Mouse (Mus musculus) spleen, postnatal 14 days (tissue): ENCODE results near the gene Usp5.
"Not testable (repeated sequence)": the region's sequence is repeated elsewhere in the genome, so short reads cannot be mapped to it uniquely, and the experiment has no call there.

Source experiments
- DNase-seq, 2 experiments: peaks; one replicate each; pipeline ENCODE4 v3.0.0; 2021 to 2022; ENCODE audit warnings: low spot score in 2 of 2

The Usp5 gene

GRCm38 (mm10) chr6:124840241-124841167, 11.2 kb upstream of the Usp5 start, which contains the start of gene Gnb3:
TSS of gene Gnb3 (minus strand) at chr6:124840275.
- DNase-seq: no peak

- no peak for DNase-seq
Measured at GRCm38 (mm10) chr6:124839805-124840204, 10.5 kb upstream of the Usp5 start.

DNA sequence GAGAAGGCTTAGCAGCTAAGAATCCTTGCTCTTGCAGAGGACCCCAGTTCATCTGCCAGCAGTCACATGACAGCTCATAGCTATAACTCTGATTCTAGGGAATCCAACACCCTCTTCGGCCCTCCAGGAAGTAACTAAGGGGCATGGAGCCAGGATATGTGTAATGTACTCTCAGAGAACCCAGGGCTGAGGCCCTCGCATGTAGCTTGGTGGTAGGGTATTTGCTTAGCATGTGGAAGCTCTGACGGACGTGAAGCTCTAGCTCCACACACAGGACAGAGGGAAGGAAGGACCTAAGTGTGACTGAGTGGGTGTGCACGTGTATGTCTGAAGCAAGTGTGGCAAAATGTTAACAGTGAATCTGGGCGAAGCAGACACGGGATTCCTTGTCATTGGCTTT, 7.1 kb upstream of the Usp5 start:
- no peak for DNase-seq

DNA sequence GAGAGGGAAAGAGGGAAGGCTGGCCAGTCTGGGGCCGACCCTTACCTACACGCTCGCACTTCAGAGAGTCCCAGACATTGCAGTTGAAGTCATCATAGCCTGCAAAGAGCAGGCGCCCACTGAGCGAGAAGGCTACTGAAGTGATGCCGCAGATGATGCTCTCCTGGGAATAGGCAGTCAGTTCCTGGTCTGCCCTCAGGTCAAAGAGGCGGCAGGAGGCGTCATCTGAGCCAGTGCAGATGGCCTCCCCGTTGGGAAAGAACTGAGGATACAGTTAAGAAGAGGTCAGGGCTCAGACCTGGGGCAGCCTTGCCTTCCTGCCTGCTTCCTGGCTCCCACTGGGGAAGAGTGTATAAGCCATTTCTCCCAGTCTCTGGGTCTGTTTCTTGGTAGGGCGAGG, 6.2 kb upstream of the Usp5 start:
- DNase-seq: no peak

GRCm38 (mm10) chr6:124834512-124835081, 5.3 kb upstream of the Usp5 start:
- no peak for DNase-seq

DNA sequence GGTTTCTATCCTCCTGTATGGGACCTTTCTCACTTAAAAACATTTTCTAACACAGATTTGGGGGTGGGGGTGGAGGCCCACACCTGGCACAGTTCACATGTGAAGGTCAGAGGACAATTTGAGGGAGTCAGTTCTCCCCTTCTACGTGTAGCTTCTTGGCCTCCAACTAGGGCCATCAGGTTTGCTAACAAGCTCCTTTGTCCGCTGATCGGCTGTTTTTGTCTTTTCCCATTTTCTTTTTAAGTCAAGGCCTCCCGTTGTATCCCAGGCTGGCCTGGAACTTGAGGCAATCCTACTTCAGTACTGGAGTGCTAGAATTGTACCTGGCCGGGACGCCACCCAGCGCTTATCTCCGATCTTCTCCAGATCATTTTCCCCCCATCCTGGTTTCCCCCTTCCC, 2.4 kb upstream of the Usp5 start:
- no peak for DNase-seq

- not testable (repeated sequence) for DNase-seq
Measured at GRCm38 (mm10) chr6:124831199-124831598, 1.9 kb upstream of the Usp5 start.

DNA sequence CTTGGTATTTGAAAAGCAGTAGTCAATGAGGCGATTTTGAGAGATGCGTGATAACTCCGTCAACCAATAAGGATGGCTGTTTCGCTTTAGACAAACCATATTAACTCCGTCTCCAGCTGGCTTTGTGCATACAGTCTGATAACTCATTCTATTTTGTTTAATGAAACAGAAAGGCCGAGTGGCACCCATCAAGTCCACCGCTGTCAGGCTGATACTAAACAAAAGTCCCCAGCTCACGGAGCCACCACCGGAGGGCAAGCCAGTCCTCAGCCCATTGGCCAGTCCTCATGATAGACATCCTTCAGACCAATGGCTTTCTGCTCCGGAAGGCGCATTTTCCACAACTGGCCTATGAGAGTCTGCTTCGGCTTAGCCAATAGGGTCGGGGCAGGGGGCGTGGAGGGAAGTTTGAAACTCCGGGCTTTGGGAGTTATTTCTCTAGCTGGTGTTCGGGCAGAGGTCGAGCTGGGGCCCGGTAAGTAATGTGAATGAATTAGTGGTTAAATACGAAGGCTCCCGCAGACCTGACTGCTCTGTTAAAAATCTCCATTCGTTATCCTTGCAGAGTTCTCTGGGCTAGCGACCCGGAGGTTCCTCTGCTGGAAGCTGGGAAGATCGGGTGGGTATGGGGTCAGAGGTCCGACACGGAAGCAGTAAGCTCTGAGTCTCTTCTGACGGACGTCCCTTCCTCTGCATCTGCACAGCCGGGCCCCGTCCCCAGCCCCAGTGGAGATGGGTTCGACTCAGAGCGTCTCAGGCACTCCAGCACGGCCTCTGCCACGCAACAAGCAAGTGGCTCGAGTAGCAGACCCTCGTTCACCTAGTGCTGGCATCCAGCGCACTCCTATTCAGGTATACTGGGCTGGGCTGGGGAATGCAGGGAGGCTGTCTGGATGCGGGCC, 766 bp upstream of the Usp5 start:
- DNase-seq: peak; percentile 83 to 87

DNA sequence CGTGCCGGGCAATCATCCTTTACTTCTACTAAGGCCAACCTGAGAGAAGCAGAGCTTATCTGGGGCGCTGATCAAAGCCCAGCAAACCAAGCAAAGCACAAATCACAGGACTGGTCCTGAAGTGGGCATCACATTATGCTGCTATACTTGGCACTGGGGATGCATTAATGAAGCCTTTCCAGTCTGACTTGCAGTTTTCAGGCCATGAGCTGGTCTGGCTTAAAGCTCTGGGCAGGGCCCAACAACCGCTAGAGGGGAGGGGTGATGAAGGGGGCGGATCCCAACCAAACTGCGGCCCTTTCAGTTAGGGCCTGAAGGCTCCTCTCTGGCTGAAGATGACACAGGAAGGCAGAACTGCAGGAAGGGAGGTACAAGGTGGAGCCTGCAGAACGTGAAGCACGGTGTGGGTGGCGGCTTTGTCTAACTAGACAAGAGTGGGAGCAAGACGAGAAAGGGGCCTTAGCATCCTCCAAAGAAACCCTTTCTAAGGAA, 1.1 kb downstream of the Usp5 start:
- DNase-seq: no peak

DNA sequence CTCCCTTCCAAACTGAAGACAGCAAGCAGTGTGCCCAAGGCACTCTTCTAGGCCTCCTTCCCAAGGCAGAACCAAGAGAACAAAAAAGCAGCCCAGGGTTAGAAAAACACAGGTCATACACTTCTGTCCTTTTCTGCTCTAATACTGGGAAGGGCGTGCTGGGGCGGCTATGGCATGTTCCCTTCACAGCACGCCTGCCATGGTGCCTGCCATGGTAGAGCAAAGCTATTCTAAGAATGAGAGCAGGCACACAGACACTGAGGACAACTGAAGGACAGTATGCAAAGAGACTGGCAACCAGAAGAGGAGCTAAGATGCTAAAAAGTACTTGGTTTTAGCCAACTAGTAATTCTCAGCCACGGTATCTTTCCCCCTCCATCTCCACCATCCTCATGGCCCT, 7.2 kb downstream of the Usp5 start:
- no peak for DNase-seq

DNA sequence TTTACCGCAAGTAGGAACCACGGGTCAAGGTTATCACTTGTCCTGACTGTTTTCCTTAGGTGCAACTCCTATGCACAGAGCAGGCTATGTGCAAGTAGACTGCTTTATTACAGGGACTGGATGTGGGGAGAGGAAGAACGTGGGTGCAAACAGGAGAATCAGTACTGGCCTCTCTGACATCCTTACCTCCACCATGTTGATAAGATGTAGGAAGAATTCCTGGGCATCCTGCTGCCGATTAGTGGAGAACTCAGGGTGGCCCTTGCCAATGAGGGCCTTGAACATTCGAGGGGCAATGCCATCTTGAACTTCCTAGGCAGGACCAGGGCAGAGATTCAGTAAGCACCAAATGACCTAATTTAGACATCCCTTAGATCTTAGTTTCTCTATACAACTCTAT, 8.4 kb downstream of the Usp5 start:
- no peak for DNase-seq

DNA sequence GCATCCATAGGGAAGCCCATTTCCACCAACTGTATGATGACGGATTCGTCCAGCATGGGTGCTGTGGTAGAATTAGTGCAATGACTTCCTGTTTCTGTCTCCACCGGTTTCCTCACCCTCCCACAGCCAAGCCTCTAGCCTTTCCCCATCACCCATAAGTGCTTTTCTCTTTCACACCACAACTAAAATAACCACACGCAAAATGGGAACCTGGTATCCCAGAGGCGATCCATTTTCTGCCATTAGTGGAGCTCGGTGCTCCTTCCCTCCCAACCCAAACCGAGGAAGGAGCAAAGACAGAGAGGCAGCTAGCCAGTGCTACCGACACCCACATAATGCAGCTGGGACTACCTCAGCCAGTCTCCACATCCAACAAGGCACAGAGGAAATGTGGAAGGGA, 11.3 kb downstream of the Usp5 start:
- no peak for DNase-seq

DNA sequence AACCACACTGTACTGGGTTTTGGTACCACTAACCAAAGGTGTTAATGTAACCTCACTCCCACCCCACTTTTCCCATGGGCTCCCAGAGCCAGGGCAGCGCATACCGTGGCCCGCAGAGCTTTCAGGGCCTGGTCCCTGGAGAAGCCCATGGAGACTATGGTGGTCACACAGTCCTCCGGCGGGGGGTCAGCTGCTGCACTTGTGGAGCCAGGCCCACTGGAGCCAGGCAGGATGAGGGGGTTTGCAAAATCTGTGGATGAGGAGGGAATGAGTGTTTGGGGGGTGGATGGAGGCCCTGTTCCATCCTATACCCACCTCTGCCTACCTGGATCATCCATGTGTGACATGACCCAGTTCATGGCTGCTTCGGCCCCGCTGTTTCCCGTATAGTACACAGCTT, 11.7 kb downstream of the Usp5 start:
- DNase-seq: no peak

DNA sequence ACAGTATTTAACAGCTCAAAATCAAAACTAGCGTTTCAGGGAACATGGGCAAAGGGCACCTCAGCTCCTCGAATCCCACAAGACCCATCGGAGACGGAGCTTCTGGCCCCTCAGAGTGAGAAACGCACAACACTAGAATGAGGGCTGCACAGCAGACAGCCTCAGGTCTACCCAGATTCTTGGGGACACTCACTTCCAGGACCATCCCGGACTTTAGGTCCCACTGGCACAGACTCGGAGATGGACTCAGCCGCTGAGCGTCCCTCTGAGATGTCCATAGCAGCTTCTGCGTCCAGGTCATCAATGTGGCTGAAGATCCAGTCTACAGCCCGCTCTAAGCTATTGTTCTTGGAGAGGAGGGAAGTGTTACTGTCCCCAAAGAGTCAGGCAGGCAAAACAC, 12.2 kb downstream of the Usp5 start:
- DNase-seq: no peak

GRCm38 (mm10) chr6:124816611-124817010, 12.7 kb downstream of the Usp5 start:
- no peak for DNase-seq

- DNase-seq: no peak
Measured at GRCm38 (mm10) chr6:124814858-124815774, 14.2 kb downstream of the Usp5 start.

DNA sequence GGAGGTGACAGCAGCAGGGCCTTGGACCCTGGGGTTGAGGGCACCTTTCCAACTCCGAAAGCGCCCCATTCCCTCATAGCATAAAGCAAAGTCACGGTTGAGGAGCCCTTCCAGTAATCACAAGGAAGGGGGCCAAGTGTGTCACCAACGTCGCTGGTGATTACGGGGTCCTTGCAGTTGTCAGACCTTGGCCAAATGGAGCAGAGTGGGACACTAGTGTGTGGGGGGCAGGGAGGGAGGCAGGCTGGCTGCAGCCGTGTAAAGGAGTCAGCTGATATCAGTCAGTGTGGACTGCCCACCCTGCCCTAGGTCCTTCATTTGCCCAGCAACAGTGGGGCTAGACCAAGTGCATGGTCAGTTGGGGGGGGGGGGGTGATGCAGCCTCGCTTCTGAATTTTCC, 14.8 kb downstream of the Usp5 start:
- no peak for DNase-seq

GRCm38 (mm10) chr6:124813933-124814332, 15.4 kb downstream of the Usp5 start, which contains the start of gene Tpi1:
TSS of gene Tpi1 (minus strand) at chr6:124814296.
- peak; percentile 75 to 80 for DNase-seq

DNA sequence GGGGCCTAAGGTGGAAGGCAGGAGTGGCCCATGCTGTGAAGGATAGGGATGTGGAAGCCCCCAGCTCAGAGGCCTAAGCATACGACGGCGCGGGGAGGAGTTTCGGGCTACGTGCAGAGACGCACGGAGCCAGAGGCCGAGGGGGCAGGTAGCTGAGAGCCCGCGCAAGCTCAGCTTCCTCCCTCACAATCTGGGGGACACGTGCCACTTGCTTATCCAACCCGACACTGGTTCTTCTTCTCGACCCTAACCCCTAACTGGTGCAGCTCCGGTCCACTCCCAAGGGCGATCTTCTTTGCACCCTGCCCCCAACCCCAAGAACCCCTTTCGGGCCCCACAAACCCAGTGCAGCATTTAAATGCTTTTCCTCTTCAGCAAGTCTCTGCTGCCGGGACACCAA, 15.8 kb downstream of the Usp5 start:
- peak; percentile 29 to 57 for DNase-seq

DNA sequence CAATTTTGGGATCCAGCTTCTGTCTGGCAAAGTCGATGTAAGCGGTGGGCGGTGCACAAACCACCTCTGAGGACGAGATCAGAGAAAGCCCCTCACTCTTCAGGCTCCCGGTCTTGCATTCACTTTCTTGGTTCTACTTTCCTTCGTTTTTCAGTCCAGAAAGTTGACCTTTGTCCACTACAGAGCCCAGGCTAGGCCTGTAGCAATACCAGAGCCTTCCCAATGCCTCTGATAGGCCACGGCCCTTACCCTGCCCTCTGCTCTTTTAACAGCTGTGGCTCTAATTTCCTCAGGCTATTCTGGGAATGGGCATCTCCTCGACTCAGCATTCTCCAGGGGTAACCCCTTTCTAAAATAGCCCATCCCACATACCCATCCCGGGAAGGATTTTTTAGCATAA, 16.4 kb downstream of the Usp5 start:
- no peak for DNase-seq
